Comparison of ENCODE assay signal across 14 mouse cellular contexts in the genomic region with DNA sequence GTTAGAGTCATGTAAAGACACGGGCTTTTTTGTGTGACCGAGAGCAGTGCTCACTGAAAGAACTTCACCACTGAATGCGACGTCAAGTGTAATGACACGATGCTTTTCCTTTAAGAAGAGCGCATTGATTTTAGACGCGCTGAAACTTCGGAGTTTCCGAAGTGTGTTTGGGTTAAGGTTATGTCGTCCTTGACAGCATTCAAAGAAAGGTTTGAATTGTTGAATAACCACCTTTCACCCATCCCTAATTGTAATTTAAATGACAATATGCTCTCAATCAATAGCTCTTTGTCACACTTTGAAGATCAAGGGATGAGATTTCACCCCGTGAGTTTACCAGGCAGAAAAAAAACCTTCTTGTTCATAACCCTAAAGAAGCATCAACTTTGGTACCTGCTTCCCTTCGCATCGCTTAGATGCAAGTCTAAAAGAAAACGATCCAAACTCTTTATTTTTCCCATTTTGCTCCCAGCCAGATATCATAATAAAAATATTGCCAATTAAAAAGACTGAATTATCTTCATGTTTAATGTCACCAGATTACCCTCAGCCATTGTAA.
A peak's percentile ranks its signal among the peaks of the same experiment; 100 is the strongest.
DNase-seq lines count a peak whose midpoint lies in the region; ATAC-seq and TF ChIP-seq lines count a peak whose summit lies in the region.
"Had no signal": no experiment of that assay in that cellular context is flagged by ENCODE, and none has a peak within 500 bp of the region (broad histone marks: within the 10 kb centered on the region; RNA-seq: fewer than 3 reads in every experiment).

No protein-coding gene starts in this region.

- DNase-seq in R1 (ENCODE audit: low read depth, low spot score) = peak; percentile 29
- no peak for DNase-seq in hindbrain, postnatal 0 days (ENCODE audit: low spot score)
- DNase-seq in midbrain, postnatal 0 days (ENCODE audit: low spot score) = no peak
- no peak for DNase-seq in kidney, adult 11 months
- no peak for DNase-seq in testis, postnatal 10 days (ENCODE audit: low spot score)
- DNase-seq: heart, adult 2 months; lung, adult 18-20 months; lung, postnatal 4 days; right cerebral cortex, postnatal 14 days had no signal

- TF ChIP-seq CTCF in hindbrain, postnatal 0 days (IDR thresholded peaks at IDR 0.05; ENCODE audit: low read depth) = no peak
- no peak for TF ChIP-seq CTCF in midbrain, postnatal 0 days (IDR thresholded peaks at IDR 0.05)

- H3K36me3 ChIP-seq in forebrain, embryonic 12.5 days (replicated peaks) = no peaks in the 10 kb centered on the region
- H3K36me3 ChIP-seq in hindbrain, postnatal 0 days (ENCODE audit: insufficient read depth, low read length) = no peaks in the 10 kb centered on the region
- H3K36me3 ChIP-seq in midbrain, postnatal 0 days (ENCODE audit: insufficient read depth, low read length) = no peaks in the 10 kb centered on the region
- H3K36me3 ChIP-seq: limb, embryonic 15.5 days had no signal

- peaks cover 11% of the 10 kb centered on the region for H3K4me1 ChIP-seq in forebrain, embryonic 12.5 days
- no peaks in the 10 kb centered on the region for H3K4me1 ChIP-seq in hindbrain, postnatal 0 days (ENCODE audit: insufficient read depth, low read length)
- no peaks in the 10 kb centered on the region for H3K4me1 ChIP-seq in midbrain, postnatal 0 days (ENCODE audit: insufficient read depth, low read length)

- no peak for ATAC-seq in forebrain, embryonic 12.5 days (ENCODE audit: low FRiP score)
- ATAC-seq in hindbrain, postnatal 0 days = no peak
- ATAC-seq in midbrain, postnatal 0 days (ENCODE audit: low FRiP score) = no peak
- no peak for ATAC-seq in inflammation-experienced regulatory T-cells, adult 6 months
- ATAC-seq: activated CD4-positive, CD25-positive, alpha-beta regulatory T cell, adult 4 months had no signal

- peaks cover 18% of the 10 kb centered on the region for H3K27me3 ChIP-seq in forebrain, embryonic 12.5 days
- no peaks in the 10 kb centered on the region for H3K27me3 ChIP-seq in hindbrain, postnatal 0 days (ENCODE audit: insufficient read depth, low read length)
- peaks cover 8% of the 10 kb centered on the region for H3K27me3 ChIP-seq in midbrain, postnatal 0 days (ENCODE audit: insufficient read depth, low read length)

- no peak overlapping the region for H3K9ac ChIP-seq in forebrain, embryonic 12.5 days
- no peak overlapping the region for H3K9ac ChIP-seq in hindbrain, postnatal 0 days (replicated peaks; ENCODE audit: low read length)
- no peak overlapping the region for H3K9ac ChIP-seq in midbrain, postnatal 0 days (replicated peaks; ENCODE audit: low read length, poor library complexity, severe bottlenecking)
- H3K9ac ChIP-seq: limb, embryonic 15.5 days had no signal

- H3K9me3 ChIP-seq in forebrain, embryonic 12.5 days = no peaks in the 10 kb centered on the region
- H3K9me3 ChIP-seq in hindbrain, postnatal 0 days (ENCODE audit: low read length) = no peaks in the 10 kb centered on the region
- H3K9me3 ChIP-seq in midbrain, postnatal 0 days (ENCODE audit: low read length) = no peaks in the 10 kb centered on the region
- H3K9me3 ChIP-seq: limb, embryonic 15.5 days had no signal

- no peak overlapping the region for H3K4me3 ChIP-seq in forebrain, embryonic 12.5 days (replicated peaks)
- peak overlapping the region; percentile 6; the same call in 1 of the 2 replicates for H3K4me3 ChIP-seq in hindbrain, postnatal 0 days (ENCODE audit: low read length)
- H3K4me3 ChIP-seq in midbrain, postnatal 0 days (ENCODE audit: low read depth, low read length) = peak overlapping the region; percentile 17; the same call in 1 of the 2 replicates
- H3K4me3 ChIP-seq: heart, adult 2 months; layer of hippocampus, adult 2 months; limb, embryonic 15.5 days had no signal

- 18% methylated on average over 15 of the region's 15 CpGs for WGBS in forebrain, embryonic 12.5 days
- WGBS in hindbrain, postnatal 0 days = 16% methylated on average over 15 of the region's 15 CpGs
- WGBS in midbrain, postnatal 0 days = 18% methylated on average over 15 of the region's 15 CpGs

- no peak overlapping the region for H3K27ac ChIP-seq in forebrain, embryonic 12.5 days
- no peak overlapping the region for H3K27ac ChIP-seq in hindbrain, postnatal 0 days
- no peak overlapping the region for H3K27ac ChIP-seq in midbrain, postnatal 0 days (ENCODE audit: low read depth, low read length)
- H3K27ac ChIP-seq: heart, adult 2 months; layer of hippocampus, adult 2 months; limb, embryonic 15.5 days had no signal

- peak overlapping the region; percentile 19 for H3K4me2 ChIP-seq in forebrain, embryonic 12.5 days
- peak overlapping the region; percentile 42 for H3K4me2 ChIP-seq in hindbrain, postnatal 0 days (ENCODE audit: low read depth, low read length)
- H3K4me2 ChIP-seq in midbrain, postnatal 0 days (ENCODE audit: low read depth, low read length, poor library complexity, severe bottlenecking) = peak overlapping the region; percentile 39
- H3K4me2 ChIP-seq: limb, embryonic 15.5 days had no signal
